ENCODE assay signal across 25 mouse cellular contexts in genomic region chr19:41797536-41797935, GRCm38 (mm10). TPM values are rescaled to one million over a fixed set of nuclear protein-coding genes. Genes with fewer than 3 reads are reported as not detected.
A peak's percentile ranks its signal among the peaks of the same experiment; 100 is the strongest.
DNase-seq lines count a peak whose midpoint lies in the region; ATAC-seq and TF ChIP-seq lines count a peak whose summit lies in the region.
"Had no signal": no experiment of that assay in that cellular context is flagged by ENCODE, and none has a peak within 500 bp of the region (broad histone marks: within the 10 kb centered on the region; RNA-seq: fewer than 3 reads in every experiment).

No protein-coding gene starts in this region.

- no peaks in the 10 kb centered on the region for H3K27me3 ChIP-seq in liver, embryonic 15.5 days
- H3K27me3 ChIP-seq: heart, embryonic 15.5 days; midbrain, embryonic 15.5 days; stomach, embryonic 15.5 days had no signal

- peaks cover 60% of the 10 kb centered on the region for H3K4me1 ChIP-seq in liver, embryonic 15.5 days (replicated peaks)
- H3K4me1 ChIP-seq in bone marrow macrophage, adult 2 months (ENCODE audit: control insufficient read depth, insufficient read depth, low read length) = peaks cover 55% of the 10 kb centered on the region

- ATAC-seq in liver, embryonic 15.5 days (ENCODE audit: insufficient read depth) = no peak
- ATAC-seq in megakaryocyte, adult 5-6 weeks (ENCODE audit: poor library complexity, severe bottlenecking) = peak; percentile 50
- ATAC-seq: forebrain, embryonic 16.5 days; intestine, postnatal 0 days; midbrain, embryonic 15.5 days had no signal

- no peak overlapping the region for H3K4me3 ChIP-seq in liver, embryonic 15.5 days (replicated peaks)
- no peak overlapping the region for H3K4me3 ChIP-seq in bone marrow macrophage, adult 2 months (ENCODE audit: insufficient read depth, low read length)
- H3K4me3 ChIP-seq: erythroblast, embryonic 14.5 days; heart, embryonic 10.5 days; heart, embryonic 15.5 days; hindbrain, embryonic 13.5 days; midbrain, embryonic 15.5 days; neural tube, embryonic 15.5 days; stomach, embryonic 15.5 days had no signal

- no peak for TF ChIP-seq POLR2A in bone marrow macrophage, adult 2 months (IDR thresholded peaks at IDR 0.05; ENCODE audit: borderline replicate concordance, low read depth, low read length)

- whole genome bisulfite sequencing in liver, embryonic 15.5 days (ENCODE audit: insufficient replicate concordance) = 67% methylated on average over 6 of the region's 6 CpGs

- no peaks in the 10 kb centered on the region for H3K9me3 ChIP-seq in liver, embryonic 15.5 days (replicated peaks)
- H3K9me3 ChIP-seq: heart, embryonic 10.5 days; heart, embryonic 15.5 days; hindbrain, embryonic 13.5 days; midbrain, embryonic 15.5 days; neural tube, embryonic 15.5 days; stomach, embryonic 15.5 days had no signal

- peak overlapping the region; percentile 15 for H3K4me2 ChIP-seq in liver, embryonic 15.5 days
- H3K4me2 ChIP-seq: heart, embryonic 15.5 days; hindbrain, embryonic 13.5 days; midbrain, embryonic 15.5 days; neural tube, embryonic 15.5 days; stomach, embryonic 15.5 days had no signal

- DNase-seq in liver (no peak), 416B (ENCODE audit: low read depth) (peak; percentile 84), adipocyte (ENCODE audit: low spot score) (no peak)
- no peak for DNase-seq in cerebellum, postnatal 36 days
- DNase-seq: adrenal gland, adult 2 months; adrenal gland, postnatal 36 days; B cell, adult 2 months; cerebellum, adult 8-10 months; kidney, adult 9 months; kidney, postnatal 10 days; layer of hippocampus, adult 9-11 months; retina, postnatal 1 day; right cerebral cortex, postnatal 25 days had no signal

- no peak overlapping the region for H3K9ac ChIP-seq in liver, embryonic 15.5 days
- H3K9ac ChIP-seq: heart, embryonic 15.5 days; hindbrain, embryonic 13.5 days; midbrain, embryonic 15.5 days; neural tube, embryonic 15.5 days; stomach, embryonic 15.5 days had no signal

- H3K27ac ChIP-seq in liver, embryonic 15.5 days (replicated peaks) = peak overlapping the region; percentile 48
- H3K27ac ChIP-seq in bone marrow macrophage, adult 2 months (ENCODE audit: insufficient read depth, low read depth, low read length) = peak overlapping the region; percentile 84
- H3K27ac ChIP-seq: heart, embryonic 10.5 days; heart, embryonic 15.5 days; hindbrain, embryonic 13.5 days; midbrain, embryonic 15.5 days; neural tube, embryonic 15.5 days had no signal

- no peak for TF ChIP-seq CTCF in bone marrow macrophage, adult 2 months (IDR thresholded peaks at IDR 0.05; ENCODE audit: low read depth, low read length)

- peaks cover 6% of the 10 kb centered on the region; the same call in 1 of the 2 replicates for H3K36me3 ChIP-seq in liver, embryonic 15.5 days (replicated peaks)
- H3K36me3 ChIP-seq: heart, embryonic 10.5 days; heart, embryonic 15.5 days; hindbrain, embryonic 13.5 days; midbrain, embryonic 15.5 days; neural tube, embryonic 15.5 days; stomach, embryonic 15.5 days had no signal

RNA-seq across cellular contexts. Expression of gene Arhgap19, which starts 4.3 kb away (rescaled TPM):
- polyA plus RNA-seq in liver, embryonic 15.5 days (2015; fragmentation: Nextera tagmentation; extraction: Ambion mirVana) = 26.6 and 29.4 TPM in 2 replicates
- 67.7 and 73.9 TPM in 2 replicates for polyA plus RNA-seq in bone marrow macrophage, adult 2 months (2012; ENCODE audit: insufficient read depth, insufficient read length, missing spikeins)
- total RNA-seq in megakaryocyte, adult 5-6 weeks (2015) = 48.5 and 50.3 TPM in 2 replicates
- total RNA-seq in megakaryocyte, adult 5-6 weeks (2017) = 62.7 and 65.3 TPM in 2 replicates

RNA-seq across cellular contexts. Expression of gene Frat1, which starts 32.2 kb away (rescaled TPM):
- polyA plus RNA-seq in liver, embryonic 15.5 days (2015; fragmentation: Nextera tagmentation; extraction: Ambion mirVana) = 8.5 and 9.1 TPM in 2 replicates
- polyA plus RNA-seq in bone marrow macrophage, adult 2 months (2012; ENCODE audit: insufficient read depth, insufficient read length, missing spikeins) = 6.3 and 7.7 TPM in 2 replicates
- total RNA-seq in megakaryocyte, adult 5-6 weeks (2015) = 5.2 and 6.3 TPM in 2 replicates
- total RNA-seq in megakaryocyte, adult 5-6 weeks (2017) = 6.1 and 6.3 TPM in 2 replicates

RNA-seq across cellular contexts. Expression of gene Frat2, which starts 50.4 kb away (rescaled TPM):
- polyA plus RNA-seq in liver, embryonic 15.5 days (2015; fragmentation: Nextera tagmentation; extraction: Ambion mirVana) = 4.4 and 4.5 TPM in 2 replicates
- polyA plus RNA-seq in bone marrow macrophage, adult 2 months (2012; ENCODE audit: insufficient read depth, insufficient read length, missing spikeins) = 4.4 and 4.5 TPM in 2 replicates
- 7.7 and 9.5 TPM in 2 replicates for total RNA-seq in megakaryocyte, adult 5-6 weeks (2015)
- 9.2 and 9.4 TPM in 2 replicates for total RNA-seq in megakaryocyte, adult 5-6 weeks (2017)

RNA-seq across cellular contexts. Expression of gene Slit1, which starts 54.1 kb away (rescaled TPM):
- polyA plus RNA-seq in liver, embryonic 15.5 days (2015; fragmentation: Nextera tagmentation; extraction: Ambion mirVana) = 0.05 TPM in 2 replicates
- polyA plus RNA-seq in bone marrow macrophage, adult 2 months (2012; ENCODE audit: insufficient read depth, insufficient read length, missing spikeins) = 4.6 and 6.8 TPM in 2 replicates
- total RNA-seq in megakaryocyte, adult 5-6 weeks (2015) = 0.05 and 0.29 TPM in 2 replicates
- not detected in 2 replicates for total RNA-seq in megakaryocyte, adult 5-6 weeks (2017)
